Mouse (Mus musculus) heart, adult 2 months (tissue): ENCODE measurements around the gene Pakap. TPM values are rescaled to one million over a fixed set of nuclear protein-coding genes. Genes with fewer than 3 reads are reported as not detected.

Experiments
- DNase-seq, 2 experiments: peaks; one replicate each; pipeline ENCODE4 v3.0.0; 2021
- H3K27ac ChIP-seq: fragments of 200-600 bp; 2 replicates; pipeline ENCODE4 v1.8.1; 2022
- H3K27me3 ChIP-seq: fragments of 200-500 bp; 2 replicates; pipeline ENCODE4 v1.6.1; 2012; ENCODE audit warnings: mild to moderate bottlenecking, low read length, inconsistent platforms, mixed read lengths; ENCODE audit not compliant: control insufficient read depth, insufficient read depth
- H3K36me3 ChIP-seq: fragments of 200-500 bp; 2 replicates; pipeline ENCODE4 v1.6.1; 2012; ENCODE audit warnings: low read length, inconsistent platforms; ENCODE audit not compliant: control insufficient read depth, insufficient read depth
- H3K4me1 ChIP-seq: fragments of 200-500 bp; 2 replicates; pipeline ENCODE4 v1.6.1; 2011; ENCODE audit warnings: low read length; ENCODE audit not compliant: control insufficient read depth, insufficient read depth
- H3K4me3 ChIP-seq: fragments of 200-600 bp; 2 replicates; pipeline ENCODE4 v1.8.1; 2022
- H3K79me2 ChIP-seq: fragments of 200-500 bp; replicated peaks from 2 replicates; pipeline ENCODE4 v1.6.1; 2012; ENCODE audit warnings: mild to moderate bottlenecking, inconsistent platforms, low read length, moderate library complexity, mixed read lengths; ENCODE audit not compliant: control insufficient read depth, insufficient read depth
- H3K9ac ChIP-seq: fragments of 200-500 bp; 2 replicates; pipeline ENCODE4 v1.6.1; 2012; ENCODE audit warnings: low read depth, mild to moderate bottlenecking, control low read depth, inconsistent platforms, low read length, mixed read lengths
- CTCF ChIP-seq: fragments of 200-600 bp; IDR thresholded peaks from 2 replicates; pipeline ENCODE4 v1.8.1; 2022; ENCODE audit warnings: antibody characterized with exemption, mild to moderate bottlenecking, moderate library complexity
- EP300 ChIP-seq: fragments of 200-500 bp; IDR thresholded peaks from 2 replicates; pipeline ENCODE4 v1.6.1; 2011; ENCODE audit warnings: low read depth, low read length, control low read depth; ENCODE audit not compliant: insufficient read depth
- POLR2A ChIP-seq: fragments of 200-500 bp; IDR thresholded peaks from 2 replicates; pipeline ENCODE4 v1.6.1; 2011; ENCODE audit warnings: mild to moderate bottlenecking, low read depth, low read length, control low read depth; ENCODE audit not compliant: insufficient read depth
- WGBS: fragments of 180-500 bp; shearing (Covaris S2); methylation state at CpG from one replicate; pipeline ENCODE4 v1.1.7; 2018; 5-methylcytosine and 5-hydroxymethylcytosine counted together
- intact Hi-C: fragments of 180-260 bp; cut with DNase I; formaldehyde crosslinking; loops from one replicate; pipeline ENCODE4 v1.15.1; 2025
- polyA plus RNA-seq: library from polyadenylated mRNA; depleted of rRNA; stranded (reverse); fragments of >200 nt; gene quantifications from 2 replicates; pipeline ENCODE4 v1.2.3, GENCODE M21; 2012
- total RNA-seq, 2 experiments: library from RNA; stranded (reverse); gene quantifications; 2 replicates each; pipeline ENCODE4 v1.2.3; 2021

Gene Pakap
- total and polyA plus RNA-seq, 3 experiments: 3.3 to 35.2 (median 33.7) TPM

DNA sequence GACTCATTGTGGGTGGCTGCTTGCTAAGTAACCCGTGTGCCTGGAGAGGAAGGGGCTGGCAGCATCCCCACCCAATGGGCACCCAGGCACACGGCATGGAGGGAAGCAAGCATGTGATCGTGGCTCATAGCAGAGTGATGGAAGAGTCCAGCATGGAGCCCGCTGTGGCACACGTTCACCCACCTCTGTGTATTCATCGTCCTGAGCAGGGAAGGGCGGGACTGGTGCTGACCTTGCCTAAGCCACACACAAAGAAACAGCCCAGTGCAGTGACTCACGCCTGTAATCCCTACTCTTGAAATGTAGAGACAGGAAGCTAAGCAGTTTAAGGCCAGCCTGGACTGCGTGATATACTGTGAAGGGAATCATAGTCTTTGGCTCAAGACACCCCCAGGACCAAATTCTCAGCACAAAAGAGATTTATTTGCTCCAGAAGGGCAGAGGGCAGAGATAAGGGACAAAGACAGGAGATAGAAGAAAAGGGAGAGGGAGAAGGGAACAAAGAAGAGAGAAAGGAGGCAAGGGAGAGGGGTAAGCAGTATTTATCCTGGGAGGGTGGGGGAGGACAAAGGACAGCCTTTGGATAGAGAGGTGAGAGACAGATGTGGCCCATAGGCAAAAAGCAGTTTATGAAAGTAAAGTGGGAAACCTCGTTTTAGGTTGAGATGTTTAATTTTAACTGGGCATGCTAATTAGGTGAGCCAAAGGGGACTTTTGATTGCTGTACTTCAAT is 230.5 kb downstream of the Pakap start:
- Histone ChIP-seq H3K9ac (no peak overlapping the region), H3K27me3 (no peaks in the 10 kb centered on the region), H3K79me2 (peaks cover 1% of the 10 kb centered on the region; the same call in 1 of the 2 replicates), H3K4me1 (peaks cover 16% of the 10 kb centered on the region), H3K27ac (peak overlapping the region; percentile 58), H3K36me3 (peaks cover 16% of the 10 kb centered on the region), H3K4me3 (no peak overlapping the region)
- TF ChIP-seq CTCF (no peak), POLR2A (no peak), EP300 (no peak)
- WGBS: 26% methylated on average over 10 of the region's 10 CpGs
- intact Hi-C loops: loop anchor here (2.0 kb wide), 1 partner anchor 14 kb away; no protein-coding TSS in a partner anchor
- peak in 1 of 2 experiments; percentile 33 for DNase-seq

GRCm38 (mm10) chr4:57799297-57799696 is 231.3 kb downstream of the Pakap start:
- Histone ChIP-seq H3K79me2 (peaks cover 1% of the 10 kb centered on the region; the same call in 1 of the 2 replicates), H3K27ac (peak overlapping the region; percentile 9; the same call in 1 of the 2 replicates), H3K9ac (no peak overlapping the region), H3K36me3 (peaks cover 11% of the 10 kb centered on the region), H3K4me1 (peaks cover 13% of the 10 kb centered on the region), H3K27me3 (no peaks in the 10 kb centered on the region), H3K4me3 (no peak overlapping the region)
- 24% methylated on average over 1 of the region's 1 CpGs for WGBS
- intact Hi-C loops: loop anchor here (2.0 kb wide), 1 partner anchor 14 kb away; no protein-coding TSS in a partner anchor
- DNase-seq: no peak
- TF ChIP-seq CTCF (no peak), EP300 (no peak), POLR2A (no peak)

DNA sequence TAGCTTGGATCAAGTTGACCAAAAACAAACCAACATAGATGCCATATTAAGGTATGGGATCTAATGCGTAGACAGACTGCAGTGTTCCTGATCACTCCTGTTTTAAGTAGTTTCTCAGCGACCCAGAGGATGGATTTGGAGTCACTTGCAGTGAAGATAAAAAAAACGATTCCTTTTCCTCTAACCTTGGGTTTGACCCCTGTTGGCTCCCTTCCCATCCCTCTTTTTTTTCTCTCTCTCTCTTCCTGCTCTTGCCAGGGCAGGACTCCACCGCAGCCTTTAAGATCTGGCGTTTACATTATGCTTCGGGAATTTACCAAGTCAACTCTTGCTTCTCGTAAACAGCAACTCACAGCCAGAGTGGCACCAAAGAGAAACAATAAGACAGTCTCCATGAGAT is 233.3 kb downstream of the Pakap start:
- Histone ChIP-seq H3K9ac (no peak overlapping the region), H3K36me3 (peaks cover 11% of the 10 kb centered on the region), H3K4me1 (peaks cover 18% of the 10 kb centered on the region), H3K27me3 (no peaks in the 10 kb centered on the region), H3K79me2 (peaks cover 4% of the 10 kb centered on the region), H3K4me3 (no peak overlapping the region), H3K27ac (no peak overlapping the region; the same call in 1 of the 2 replicates)
- no peak for DNase-seq
- TF ChIP-seq EP300 (no peak), POLR2A (no peak), CTCF (no peak)
- intact Hi-C loops: no loop called here
- WGBS: 43% methylated on average over 7 of the region's 7 CpGs

GRCm38 (mm10) chr4:57801986-57802385 is 234.0 kb downstream of the Pakap start:
- peak overlapping the region; percentile 27 for H3K27ac ChIP-seq
- peaks cover 4% of the 10 kb centered on the region for H3K79me2 ChIP-seq
- TF ChIP-seq POLR2A (no peak), CTCF (no peak), EP300 (no peak)
- DNase-seq: no peak
- intact Hi-C loops: no loop called here
- H3K27me3 ChIP-seq: no peaks in the 10 kb centered on the region
- H3K36me3 ChIP-seq: peaks cover 11% of the 10 kb centered on the region
- 81% methylated on average over 5 of the region's 5 CpGs for WGBS
- H3K4me1 ChIP-seq: peaks cover 18% of the 10 kb centered on the region
- H3K9ac ChIP-seq: no peak overlapping the region
- H3K4me3 ChIP-seq: no peak overlapping the region

GRCm38 (mm10) chr4:57802411-57802810 is 234.4 kb downstream of the Pakap start:
- Histone ChIP-seq H3K9ac (no peak overlapping the region), H3K4me1 (peaks cover 16% of the 10 kb centered on the region), H3K4me3 (no peak overlapping the region), H3K27ac (peak overlapping the region; percentile 27), H3K79me2 (peaks cover 4% of the 10 kb centered on the region), H3K27me3 (no peaks in the 10 kb centered on the region), H3K36me3 (peaks cover 11% of the 10 kb centered on the region)
- 75% methylated on average over 3 of the region's 3 CpGs for WGBS
- intact Hi-C loops: no loop called here
- DNase-seq: no peak
- TF ChIP-seq POLR2A (no peak), EP300 (no peak), CTCF (no peak)

- 49% methylated on average over 6 of the region's 6 CpGs for WGBS
- peaks cover 5% of the 10 kb centered on the region for H3K79me2 ChIP-seq
- H3K4me3 ChIP-seq: no peak overlapping the region
- intact Hi-C loops: no loop called here
- no peaks in the 10 kb centered on the region for H3K27me3 ChIP-seq
- DNase-seq: no peak
- peaks cover 11% of the 10 kb centered on the region for H3K36me3 ChIP-seq
- H3K27ac ChIP-seq: no peak overlapping the region
- no peak overlapping the region for H3K9ac ChIP-seq
- no peak for TF ChIP-seq EP300
- TF ChIP-seq POLR2A: no peak
- TF ChIP-seq CTCF: no peak
- H3K4me1 ChIP-seq: peaks cover 14% of the 10 kb centered on the region
Measured at GRCm38 (mm10) chr4:57804902-57805301, 236.9 kb downstream of the Pakap start.
